Mouse (Mus musculus): ENCODE measurements around the gene Crtc3. TPM values are rescaled to one million over a fixed set of nuclear protein-coding genes. Genes with fewer than 3 reads are reported as not detected.

Gene Crtc3
- polyA plus RNA-seq, 2 experiments = 1.9 to 2.4 TPM

- DNase-seq (ENCODE audit: low read depth in 3 of 3, low spot score in 3 of 3) (no peak), ATAC-seq (ENCODE audit: insufficient read depth) (no peak)
- 71% methylated on average over 3 of the region's 3 CpGs for WGBS (ENCODE audit: insufficient replicate concordance)
- H3K27ac ChIP-seq = no peak overlapping the region
- no peak overlapping the region for H3K9ac ChIP-seq (replicated peaks)
- no peaks in the 10 kb centered on the region for H3K27me3 ChIP-seq (ENCODE audit: control insufficient read depth, insufficient read depth, low read length)
- H3K36me3 ChIP-seq (replicated peaks; ENCODE audit: control insufficient read depth, insufficient read depth, low read depth) = no peaks in the 10 kb centered on the region
- H3K4me1 ChIP-seq (replicated peaks; ENCODE audit: control insufficient read depth in 2 of 2, insufficient read depth in 2 of 2, low read length in 1 of 2) = no peaks in the 10 kb centered on the region
- TF ChIP-seq CTCF (IDR thresholded peaks at IDR 0.05; ENCODE audit: low read depth) = no peak
- TF ChIP-seq EP300 (IDR thresholded peaks at IDR 0.05; ENCODE audit: low read depth) = no peak
- H3K4me3 ChIP-seq (ENCODE audit: insufficient read depth in 1 of 2, low read depth in 2 of 2, low read length in 2 of 2) = no peak overlapping the region
- H3K9me3 ChIP-seq (ENCODE audit: control insufficient read depth, low read length) = no peaks in the 10 kb centered on the region
- H3K4me2 ChIP-seq (ENCODE audit: low read depth) = no peak overlapping the region
Observed at GRCm38 (mm10) chr7:80614042-80614441, 74.6 kb downstream of the Crtc3 start.

GRCm38 (mm10) chr7:80612191-80612787 is 76.4 kb downstream of the Crtc3 start:
- DNase-seq (ENCODE audit: low read depth in 3 of 3, low spot score in 3 of 3) = no peak
- Histone ChIP-seq H3K4me1 (replicated peaks; ENCODE audit: control insufficient read depth in 2 of 2, insufficient read depth in 2 of 2, low read length in 1 of 2) (no peaks in the 10 kb centered on the region), H3K27me3 (ENCODE audit: control insufficient read depth, insufficient read depth, low read length) (no peaks in the 10 kb centered on the region), H3K9me3 (ENCODE audit: control insufficient read depth, low read length) (no peaks in the 10 kb centered on the region), H3K27ac (no peak overlapping the region), H3K4me3 (ENCODE audit: insufficient read depth in 1 of 2, low read depth in 2 of 2, low read length in 2 of 2) (no peak overlapping the region), H3K4me2 (ENCODE audit: low read depth) (no peak overlapping the region), H3K36me3 (replicated peaks; ENCODE audit: control insufficient read depth, insufficient read depth, low read depth) (no peaks in the 10 kb centered on the region), H3K9ac (replicated peaks) (no peak overlapping the region)
- TF ChIP-seq CTCF (IDR thresholded peaks at IDR 0.05; ENCODE audit: low read depth) (no peak), EP300 (IDR thresholded peaks at IDR 0.05; ENCODE audit: low read depth) (no peak)
- no peak for ATAC-seq (ENCODE audit: insufficient read depth)
- 62% methylated on average over 11 of the region's 11 CpGs for WGBS (ENCODE audit: insufficient replicate concordance)

- Histone ChIP-seq H3K9ac (replicated peaks) (no peak overlapping the region), H3K4me1 (replicated peaks; ENCODE audit: control insufficient read depth in 2 of 2, insufficient read depth in 2 of 2, low read length in 1 of 2) (no peaks in the 10 kb centered on the region), H3K36me3 (replicated peaks; ENCODE audit: control insufficient read depth, insufficient read depth, low read depth) (no peaks in the 10 kb centered on the region), H3K27ac (no peak overlapping the region), H3K9me3 (ENCODE audit: control insufficient read depth, low read length) (no peaks in the 10 kb centered on the region), H3K27me3 (ENCODE audit: control insufficient read depth, insufficient read depth, low read length) (no peaks in the 10 kb centered on the region), H3K4me3 (ENCODE audit: insufficient read depth in 1 of 2, low read depth in 2 of 2, low read length in 2 of 2) (no peak overlapping the region), H3K4me2 (ENCODE audit: low read depth) (no peak overlapping the region)
- DNase-seq (ENCODE audit: low read depth in 3 of 3, low spot score in 3 of 3) (no peak), ATAC-seq (ENCODE audit: insufficient read depth) (no peak)
- TF ChIP-seq EP300 (IDR thresholded peaks at IDR 0.05; ENCODE audit: low read depth) = no peak
- TF ChIP-seq CTCF (IDR thresholded peaks at IDR 0.05; ENCODE audit: low read depth) = no peak
- WGBS (ENCODE audit: insufficient replicate concordance) = 72% methylated on average over 7 of the region's 7 CpGs
Observed at GRCm38 (mm10) chr7:80611646-80612045, 77.0 kb downstream of the Crtc3 start.

- H3K9ac ChIP-seq (replicated peaks) = no peak overlapping the region
- H3K4me1 ChIP-seq (replicated peaks; ENCODE audit: control insufficient read depth in 2 of 2, insufficient read depth in 2 of 2, low read length in 1 of 2) = no peaks in the 10 kb centered on the region
- H3K36me3 ChIP-seq (replicated peaks; ENCODE audit: control insufficient read depth, insufficient read depth, low read depth) = no peaks in the 10 kb centered on the region
- no peak overlapping the region for H3K4me3 ChIP-seq (ENCODE audit: insufficient read depth in 1 of 2, low read depth in 2 of 2, low read length in 2 of 2)
- ATAC-seq (ENCODE audit: insufficient read depth) = no peak
- WGBS (ENCODE audit: insufficient replicate concordance) = 58% methylated on average over 2 of the region's 2 CpGs
- DNase-seq (ENCODE audit: low read depth in 3 of 3, low spot score in 3 of 3) = no peak
- TF ChIP-seq EP300 (IDR thresholded peaks at IDR 0.05; ENCODE audit: low read depth) = no peak
- TF ChIP-seq CTCF (IDR thresholded peaks at IDR 0.05; ENCODE audit: low read depth) = no peak
- H3K27ac ChIP-seq = no peak overlapping the region
- no peaks in the 10 kb centered on the region for H3K27me3 ChIP-seq (ENCODE audit: control insufficient read depth, insufficient read depth, low read length)
- H3K4me2 ChIP-seq (ENCODE audit: low read depth) = no peak overlapping the region
- no peaks in the 10 kb centered on the region for H3K9me3 ChIP-seq (ENCODE audit: control insufficient read depth, low read length)
Observed at GRCm38 (mm10) chr7:80607503-80607902, 81.2 kb downstream of the Crtc3 start.

GRCm38 (mm10) chr7:80606435-80606834 is 82.2 kb downstream of the Crtc3 start:
- Histone ChIP-seq H3K36me3 (replicated peaks; ENCODE audit: control insufficient read depth, insufficient read depth, low read depth) (no peaks in the 10 kb centered on the region), H3K9ac (replicated peaks) (no peak overlapping the region), H3K4me2 (ENCODE audit: low read depth) (no peak overlapping the region), H3K27ac (no peak overlapping the region), H3K27me3 (ENCODE audit: control insufficient read depth, insufficient read depth, low read length) (no peaks in the 10 kb centered on the region), H3K9me3 (ENCODE audit: control insufficient read depth, low read length) (no peaks in the 10 kb centered on the region), H3K4me1 (replicated peaks; ENCODE audit: control insufficient read depth in 2 of 2, insufficient read depth in 2 of 2, low read length in 1 of 2) (no peaks in the 10 kb centered on the region), H3K4me3 (ENCODE audit: insufficient read depth in 1 of 2, low read depth in 2 of 2, low read length in 2 of 2) (no peak overlapping the region)
- TF ChIP-seq CTCF (IDR thresholded peaks at IDR 0.05; ENCODE audit: low read depth) (peak; percentile 4; the same call in 1 of the 2 replicates), EP300 (IDR thresholded peaks at IDR 0.05; ENCODE audit: low read depth) (no peak)
- DNase-seq (ENCODE audit: low read depth in 3 of 3, low spot score in 3 of 3) (no peak), ATAC-seq (ENCODE audit: insufficient read depth) (no peak)
- WGBS (ENCODE audit: insufficient replicate concordance) = 73% methylated on average over 4 of the region's 4 CpGs
